Mouse (Mus musculus): ENCODE results near the gene Ttc33. TPM values are rescaled to one million over a fixed set of nuclear protein-coding genes. Genes with fewer than 3 reads are reported as not detected.

Gene Ttc33
- total and polyA plus RNA-seq, 3 experiments = 21.0 to 26.2 TPM; not detected in 1

GRCm38 (mm10) chr15:5144021-5144778 is 41.1 kb upstream of the Ttc33 start (continued):
- TF ChIP-seq MYB (IDR thresholded peaks at IDR 0.05; ENCODE audit: low read depth, low read length) = no peak

DNA sequence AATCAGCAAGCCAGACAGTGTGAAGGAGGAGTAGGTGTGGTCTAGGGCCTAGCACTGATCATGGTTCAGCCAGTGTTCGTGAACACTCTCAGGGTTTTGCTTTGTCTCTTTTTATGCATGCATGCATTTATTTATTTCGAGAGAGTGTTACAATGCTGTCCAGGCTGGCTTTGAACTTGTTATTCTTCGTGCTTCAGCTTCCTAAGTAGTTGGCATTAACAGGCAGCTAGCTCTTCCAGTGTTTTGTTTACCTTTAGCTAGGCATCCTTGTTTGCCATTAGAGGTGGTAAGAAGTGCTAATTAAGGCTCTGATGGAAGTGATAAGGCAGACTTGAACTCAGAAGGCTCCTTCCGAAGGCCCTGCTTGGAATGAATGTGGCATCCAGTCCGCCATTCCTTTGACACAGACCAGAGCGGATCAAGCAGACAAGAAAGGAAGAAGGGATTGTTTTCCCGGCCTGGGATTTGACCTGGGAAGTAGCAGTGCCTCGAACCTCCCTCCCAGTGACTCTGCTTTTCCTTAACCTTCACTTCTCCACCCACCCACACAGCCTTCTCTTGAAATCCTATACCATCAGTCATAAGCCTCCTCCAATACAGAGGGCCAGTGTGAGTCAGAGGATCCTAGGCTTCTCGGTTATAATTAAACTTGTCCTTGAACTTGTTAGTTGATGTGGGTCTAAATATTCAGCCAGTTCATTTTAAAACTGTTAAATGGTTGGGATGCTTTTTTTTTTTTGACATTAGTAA is 40.0 kb upstream of the Ttc33 start:
- peak overlapping the region; percentile 47 for H3K9ac ChIP-seq (ENCODE audit: control insufficient read depth, low read depth, low read length, poor library complexity, severe bottlenecking)

DNA sequence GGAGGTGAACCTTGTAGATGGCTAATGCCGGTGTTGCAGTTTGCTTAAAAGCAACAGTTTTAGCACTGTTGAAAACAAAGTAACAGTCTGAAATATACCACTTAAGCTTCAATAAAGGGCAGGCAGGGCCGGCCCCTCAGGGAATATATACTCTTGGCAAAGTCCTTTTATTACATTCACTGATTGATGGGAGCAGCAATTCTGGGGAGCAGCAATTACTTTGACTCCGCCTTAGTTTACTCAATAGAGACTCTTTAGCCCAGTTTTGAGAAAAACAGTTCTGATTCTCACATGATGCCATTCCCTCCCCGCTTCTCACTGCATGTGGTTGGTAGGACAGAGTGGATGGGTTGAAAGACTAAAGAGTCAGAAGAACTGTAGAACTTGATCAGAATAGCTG is 36.1 kb upstream of the Ttc33 start:
- Histone ChIP-seq H3K9me3 (replicated peaks; ENCODE audit: insufficient read depth, low read length) (no peaks in the 10 kb centered on the region), H3K36me3 (ENCODE audit: control insufficient read depth in 1 of 2, insufficient read depth in 2 of 2, low read length in 2 of 2) (peaks cover 2 to 12% of the 10 kb centered on the region in 2 experiments), H3K27ac (ENCODE audit: control insufficient read depth, low read depth, low read length) (no peak overlapping the region), H3K4me1 (ENCODE audit: control insufficient read depth in 1 of 2, insufficient read depth in 2 of 2, low read length in 2 of 2) (peaks cover 0 to 9% of the 10 kb centered on the region in 2 experiments; a peak in 3 of 4 replicates), H3K79me2 (ENCODE audit: control insufficient read depth, insufficient read depth, low read length, poor library complexity) (peaks cover 72% of the 10 kb centered on the region), H3K27me3 (ENCODE audit: control insufficient read depth in 1 of 2, insufficient read depth in 2 of 2, low read length in 2 of 2) (no peaks in the 10 kb centered on the region), H3K4me3 (ENCODE audit: control insufficient read depth in 1 of 2, insufficient read depth in 1 of 2, low read depth in 2 of 2, low read length in 2 of 2) (no peak overlapping the region), H3K9ac (ENCODE audit: control insufficient read depth, low read depth, low read length, poor library complexity, severe bottlenecking) (no peak overlapping the region)
- DNase-seq (ENCODE audit: low read depth, low spot score) = no peak
- TF ChIP-seq POLR2AphosphoS5 (IDR thresholded peaks at IDR 0.05; ENCODE audit: borderline replicate concordance, low read depth, low read length) = no peak
- TF ChIP-seq TAL1 (IDR thresholded peaks at IDR 0.05; ENCODE audit: low read length) = no peak
- TF ChIP-seq JUND (IDR thresholded peaks at IDR 0.05; ENCODE audit: low read depth, low read length) = no peak
- no peak for TF ChIP-seq TCF12 (IDR thresholded peaks at IDR 0.05; ENCODE audit: low read depth, low read length)
- no peak for TF ChIP-seq RCOR1 (IDR thresholded peaks at IDR 0.05; ENCODE audit: low read depth, low read length)

More for the DNA sequence above, 40.0 kb upstream of the Ttc33 start:
- H3K9me3 ChIP-seq (replicated peaks; ENCODE audit: insufficient read depth, low read length) = no peaks in the 10 kb centered on the region
- H3K79me2 ChIP-seq (ENCODE audit: control insufficient read depth, insufficient read depth, low read length, poor library complexity) = peaks cover 56% of the 10 kb centered on the region
- peak overlapping the region; percentile 21; the same call in 1 of the 2 replicates for H3K27ac ChIP-seq (ENCODE audit: control insufficient read depth, low read depth, low read length)
- TF ChIP-seq HCFC1 (IDR thresholded peaks at IDR 0.05; ENCODE audit: low read depth, low read length) (no peak), TAL1 (IDR thresholded peaks at IDR 0.05; ENCODE audit: low read length) (no peak), MXI1 (IDR thresholded peaks at IDR 0.05; ENCODE audit: low read depth, low read length) (no peak), USF1 (IDR thresholded peaks at IDR 0.05; ENCODE audit: low read depth, low read length) (no peak), RAD21 (IDR thresholded peaks at IDR 0.05; ENCODE audit: low read depth, low read length) (no peak), MAFK (IDR thresholded peaks at IDR 0.05; ENCODE audit: borderline replicate concordance, low read depth, low read length) (no peak), ZC3H11A (IDR thresholded peaks at IDR 0.05; ENCODE audit: low read depth, low read length) (no peak), UBTF (IDR thresholded peaks at IDR 0.05; ENCODE audit: borderline replicate concordance, insufficient read depth, low read depth, low read length) (no peak), ZMIZ1 (IDR thresholded peaks at IDR 0.05; ENCODE audit: low read depth, low read length) (no peak), TBP (IDR thresholded peaks at IDR 0.05; ENCODE audit: low read depth, low read length) (no peak), SMC3 (IDR thresholded peaks at IDR 0.05; ENCODE audit: low read depth, low read length) (no peak), NELFE (IDR thresholded peaks at IDR 0.05; ENCODE audit: low read depth, low read length) (no peak), NRF1 (IDR thresholded peaks at IDR 0.05; ENCODE audit: insufficient read depth, low read depth, low read length, poor library complexity, severe bottlenecking) (no peak), ZNF384 (IDR thresholded peaks at IDR 0.05; ENCODE audit: low read depth, low read length) (no peak), CTCF (IDR thresholded peaks at IDR 0.05 in 2 of 3, conservative IDR thresholded peaks at IDR 0.05 in 1 of 3; ENCODE audit: control insufficient read depth in 1 of 3, insufficient read depth in 1 of 3, low read depth in 2 of 3, low read length in 3 of 3, poor library complexity in 1 of 3, severe bottlenecking in 1 of 3) (no peak), MYB (IDR thresholded peaks at IDR 0.05; ENCODE audit: low read depth, low read length) (no peak), GATA1 (IDR thresholded peaks at IDR 0.05; ENCODE audit: low read depth, low read length) (no peak), RCOR1 (IDR thresholded peaks at IDR 0.05; ENCODE audit: low read depth, low read length) (no peak), MEF2A (IDR thresholded peaks at IDR 0.05; ENCODE audit: extremely low read depth, insufficient replicate concordance, low read depth, low read length, poor library complexity, severe bottlenecking) (no peak), JUND (IDR thresholded peaks at IDR 0.05; ENCODE audit: low read depth, low read length) (no peak)
- H3K27me3 ChIP-seq (ENCODE audit: control insufficient read depth in 1 of 2, insufficient read depth in 2 of 2, low read length in 2 of 2) = no peaks in the 10 kb centered on the region
- peaks cover 12 to 19% of the 10 kb centered on the region in 2 experiments for H3K4me1 ChIP-seq (ENCODE audit: control insufficient read depth in 1 of 2, insufficient read depth in 2 of 2, low read length in 2 of 2)
- peak overlapping the region; percentile 34 to 77 for H3K4me3 ChIP-seq (ENCODE audit: control insufficient read depth in 1 of 2, insufficient read depth in 1 of 2, low read depth in 2 of 2, low read length in 2 of 2)
- H3K36me3 ChIP-seq (ENCODE audit: control insufficient read depth in 1 of 2, insufficient read depth in 2 of 2, low read length in 2 of 2) = peaks cover 0 to 24% of the 10 kb centered on the region in 2 experiments; a peak in 2 of 4 replicates
- DNase-seq (ENCODE audit: low read depth, low spot score) = peak; percentile 57
